Mouse (Mus musculus) left cerebral cortex, postnatal 10 days (tissue): ENCODE data around the gene Cfap43. TPM values are rescaled to one million over a fixed set of nuclear protein-coding genes. Genes with fewer than 3 reads are reported as not detected.

ENCODE experiments used
- DNase-seq, 2 experiments: peaks; one replicate each; pipeline ENCODE4 v3.0.0; 2021 to 2022; ENCODE audit warnings: low spot score in 2 of 2, mixed read lengths in 1 of 2; ENCODE audit errors: extremely low spot score in 1 of 2
- intact Hi-C: fragments of 180-260 bp; cut with DNase I; formaldehyde crosslinking; loops from one replicate; pipeline ENCODE4 v1.15.1; 2025
- microRNA-seq: library from miRNA; unstranded; fragments of <30 nt; microRNA quantifications from one replicate; pipeline ENCODE4 v1.2.0, GENCODE M21; 2022
- total RNA-seq, 2 experiments: library from RNA; stranded (reverse); gene quantifications; 2 replicates each; pipeline ENCODE4 v1.2.3; 2021

Gene Cfap43
- total RNA-seq, 2 experiments from 2014 or later = 0.41 to 0.59 TPM

GRCm38 (mm10) chr19:47696411-47696810, 222.7 kb downstream of the Cfap43 start:
- no peak for DNase-seq
- intact Hi-C loops = no loop called here

GRCm38 (mm10) chr19:47695725-47696124, 223.4 kb downstream of the Cfap43 start:
- no peak for DNase-seq
- intact Hi-C loops = no loop called here

GRCm38 (mm10) chr19:47691994-47692393, 227.1 kb downstream of the Cfap43 start, which contains the start of gene Col17a1:
Gene Col17a1 (minus strand): TSS chr19:47692094.
- intact Hi-C loops = no loop called here
- no peak for DNase-seq

GRCm38 (mm10) chr19:47689592-47689991, 229.5 kb downstream of the Cfap43 start:
- intact Hi-C loops = no loop called here
- no peak for DNase-seq

Small RNAs within 50 kb of the gene (microRNA-seq; reads per million reads assigned to microRNA genes)
- gene Gm22240 = not detected
- not detected for gene Mir8090

Other genes starting within 250 kb of the Cfap43 start
- under 1 TPM; 0.32 to 0.51 TPM for gene Col17a1, start 227.2 kb downstream of the Cfap43 start, total RNA-seq
- 100 to 1,000 TPM; 101 to 111 TPM for gene Sfr1, start 187.6 kb downstream of the Cfap43 start, total RNA-seq
- 10 to 100 TPM; 74.4 TPM for gene Gsto1, start 64.3 kb downstream of the Cfap43 start, total RNA-seq
- gene Gsto2, start 53.8 kb downstream of the Cfap43 start, total RNA-seq = 1 to 10 TPM in 1 of 2 experiments, under 1 TPM in 1; 0.75 to 1.2 TPM
- 1 to 10 TPM; 1.5 to 1.9 TPM for gene Itprip, start within 50 bp of the Cfap43 start, total RNA-seq
- 1 to 10 TPM in 1 of 2 experiments, under 1 TPM in 1; 0.54 to 1.2 TPM for gene Cfap58, start 18.4 kb upstream of the Cfap43 start, total RNA-seq